Mouse (Mus musculus) ovary, adult 18-20 months (tissue): ENCODE measurements around the gene Olfr818.
"Not testable (repeated sequence)": the region's sequence is repeated elsewhere in the genome, so short reads cannot be mapped to it uniquely, and the experiment has no call there.

ENCODE experiments used
- DNase-seq: peaks from one replicate; pipeline ENCODE4 v3.0.0; 2022; ENCODE audit warnings: low spot score, mixed read lengths

The Olfr818 gene

DNA sequence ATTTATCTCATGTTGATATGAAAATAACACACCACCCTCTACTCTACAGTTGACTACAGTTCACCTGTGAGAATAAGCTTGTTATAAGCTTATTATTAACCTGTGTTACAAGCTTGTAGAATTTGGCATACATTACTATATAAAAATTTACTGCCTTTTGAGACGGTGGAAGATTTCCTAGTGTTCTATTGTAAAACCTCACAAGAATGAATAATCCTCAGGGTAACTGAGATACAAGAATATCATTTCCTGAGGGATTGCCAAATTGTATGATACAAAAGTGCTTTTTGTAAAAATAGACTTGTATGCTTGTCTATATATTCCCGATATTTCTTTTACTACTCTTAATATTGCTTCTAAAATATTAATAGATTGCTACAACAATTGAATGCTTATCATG is at the start of gene Olfr818:
Gene Olfr818 (minus strand): TSS at position 101 of the 400 bp plus-strand sequence.
- no peak for DNase-seq

DNA sequence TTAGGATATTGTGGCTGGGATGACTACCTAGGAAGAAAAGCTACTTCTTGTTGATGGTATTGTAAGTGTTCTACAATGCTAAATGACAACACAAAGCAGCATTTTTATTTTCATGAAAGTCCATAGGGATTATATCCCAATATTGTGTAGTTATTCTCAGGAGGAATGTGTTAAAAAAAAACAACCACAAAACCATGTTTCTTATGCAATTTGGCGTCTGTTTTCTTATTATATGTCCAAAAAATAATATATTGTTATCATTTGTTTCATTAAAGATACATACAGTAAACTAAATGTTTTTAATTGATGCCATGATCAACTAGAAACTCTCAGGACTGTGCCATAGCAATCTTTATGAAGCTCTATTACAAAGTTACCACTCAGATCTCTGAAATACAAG is 36.1 kb upstream of the Olfr818 start, which contains the start of gene Gm10310:
Gene Gm10310 (minus strand): TSS at position 101 of the 400 bp plus-strand sequence.
- DNase-seq = not testable (repeated sequence)

DNA sequence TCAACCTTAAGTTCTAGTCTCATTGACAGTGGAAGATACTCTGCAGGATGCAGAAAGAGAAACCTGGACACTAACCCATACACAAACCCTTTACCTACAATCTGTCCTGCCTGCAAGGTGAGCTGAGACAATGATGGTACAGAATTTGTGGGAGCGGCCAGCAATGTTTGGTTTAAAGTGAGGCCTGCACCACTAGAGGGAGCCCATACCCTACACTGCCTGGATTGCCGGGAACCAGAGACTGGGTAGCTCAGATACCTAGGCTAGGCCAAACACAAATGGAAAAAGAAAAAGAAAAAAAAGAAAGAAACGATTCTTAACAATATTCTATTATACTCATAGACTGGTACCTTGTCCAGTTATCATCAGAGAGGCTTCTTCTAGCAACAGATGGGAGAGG is 33.0 kb upstream of the Olfr818 start:
- not testable (repeated sequence) for DNase-seq

DNA sequence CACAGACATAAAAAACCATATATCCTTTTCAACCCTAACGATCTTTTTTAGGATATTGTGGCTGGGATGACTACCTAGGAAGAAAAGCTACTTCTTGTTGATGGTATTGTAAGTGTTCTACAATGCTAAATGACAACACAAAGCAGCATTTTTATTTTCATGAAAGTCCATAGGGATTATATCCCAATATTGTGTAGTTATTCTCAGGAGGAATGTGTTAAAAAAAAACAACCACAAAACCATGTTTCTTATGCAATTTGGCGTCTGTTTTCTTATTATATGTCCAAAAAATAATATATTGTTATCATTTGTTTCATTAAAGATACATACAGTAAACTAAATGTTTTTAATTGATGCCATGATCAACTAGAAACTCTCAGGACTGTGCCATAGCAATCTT is 27.1 kb upstream of the Olfr818 start, which contains the start of gene Olfr247:
Gene Olfr247 (minus strand): TSS at position 101 of the 400 bp plus-strand sequence.
- DNase-seq = not testable (repeated sequence)

DNA sequence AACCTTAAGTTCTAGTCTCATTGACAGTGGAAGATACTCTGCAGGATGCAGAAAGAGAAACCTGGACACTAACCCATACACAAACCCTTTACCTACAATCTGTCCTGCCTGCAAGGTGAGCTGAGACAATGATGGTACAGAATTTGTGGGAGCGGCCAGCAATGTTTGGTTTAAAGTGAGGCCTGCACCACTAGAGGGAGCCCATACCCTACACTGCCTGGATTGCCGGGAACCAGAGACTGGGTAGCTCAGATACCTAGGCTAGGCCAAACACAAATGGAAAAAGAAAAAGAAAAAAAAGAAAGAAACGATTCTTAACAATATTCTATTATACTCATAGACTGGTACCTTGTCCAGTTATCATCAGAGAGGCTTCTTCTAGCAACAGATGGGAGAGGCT is 24.1 kb upstream of the Olfr818 start:
- DNase-seq = not testable (repeated sequence)

DNA sequence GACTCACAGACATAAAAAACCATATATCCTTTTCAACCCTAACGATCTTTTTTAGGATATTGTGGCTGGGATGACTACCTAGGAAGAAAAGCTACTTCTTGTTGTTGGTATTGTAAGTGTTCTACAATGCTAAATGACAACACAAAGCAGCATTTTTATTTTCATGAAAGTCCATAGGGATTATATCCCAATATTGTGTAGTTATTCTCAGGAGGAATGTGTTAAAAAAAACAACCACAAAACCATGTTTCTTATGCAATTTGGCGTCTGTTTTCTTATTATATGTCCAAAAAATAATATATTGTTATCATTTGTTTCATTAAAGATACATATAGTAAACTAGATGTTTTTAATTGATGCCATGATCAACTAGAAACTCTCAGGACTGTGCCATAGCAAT is 18.3 kb upstream of the Olfr818 start, which contains the start of gene Olfr819:
Gene Olfr819 (minus strand): TSS at position 101 of the 400 bp plus-strand sequence.
- not testable (repeated sequence) for DNase-seq

DNA sequence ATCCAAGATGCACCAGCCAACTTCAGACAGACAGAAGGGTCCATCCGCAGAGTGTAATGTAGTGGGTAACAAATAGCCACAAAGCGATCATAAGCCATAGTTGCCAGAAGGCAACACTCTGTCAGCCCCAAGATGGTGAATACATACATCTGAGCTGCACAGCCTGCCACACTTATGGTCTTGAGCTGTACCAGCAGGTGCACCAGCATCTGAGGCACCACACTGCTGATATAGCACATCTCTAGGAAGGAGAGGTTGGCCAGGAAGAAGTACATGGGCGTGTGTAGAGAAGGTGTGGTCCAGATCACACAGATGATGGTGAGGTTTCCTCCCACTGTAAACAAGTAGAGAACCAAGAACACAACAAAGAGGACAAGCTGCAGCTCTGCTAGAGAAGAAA is 17.3 kb upstream of the Olfr818 start:
- not testable (repeated sequence) for DNase-seq

DNA sequence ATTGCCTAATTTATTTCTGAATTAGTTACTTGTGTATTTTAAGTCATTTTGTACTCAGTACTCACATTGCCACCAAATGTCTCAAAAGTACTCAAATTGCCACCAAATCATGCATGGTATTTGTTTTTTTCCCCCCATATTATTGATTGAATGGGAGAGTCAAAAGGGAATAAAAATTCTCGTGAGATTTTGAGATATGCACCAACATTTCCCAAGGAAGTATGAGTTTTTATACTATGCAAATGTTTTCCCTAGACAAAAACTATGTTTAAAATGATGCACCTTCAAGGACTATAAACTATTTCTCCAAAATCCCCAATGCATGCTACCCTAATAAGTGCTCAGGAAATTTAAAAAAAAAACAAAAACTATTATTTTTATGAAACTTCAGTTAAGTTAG is 33.4 kb downstream of the Olfr818 start, which contains the start of gene Olfr816:
Gene Olfr816 (minus strand): TSS at position 101 of the 400 bp plus-strand sequence.
- no peak for DNase-seq

DNA sequence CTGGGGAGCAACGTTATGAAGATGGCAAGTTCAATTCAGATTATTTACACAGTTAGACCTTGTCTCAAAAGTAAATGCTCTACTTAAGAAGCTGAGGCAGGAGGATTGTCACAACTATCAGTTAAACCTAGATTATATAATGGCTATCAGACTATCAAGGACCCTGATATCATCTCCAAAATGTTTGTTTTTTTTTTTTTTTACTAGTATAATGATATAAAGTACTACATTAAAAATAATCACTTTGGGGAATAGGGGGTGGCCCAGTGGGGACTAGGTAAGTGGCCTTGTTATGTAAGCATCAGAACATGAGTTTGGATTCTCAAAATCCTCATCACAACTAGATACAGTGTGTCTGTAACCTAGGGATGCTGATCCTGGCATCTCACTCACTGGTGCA is 43.1 kb downstream of the Olfr818 start, which contains the start of gene Olfr815:
Gene Olfr815 (minus strand): TSS at position 101 of the 400 bp plus-strand sequence.
- DNase-seq = not testable (repeated sequence)
